Mouse (Mus musculus) megakaryocyte, embryonic 14.5 days (primary cell): ENCODE measurements around the gene Fgf11. TPM values are rescaled to one million over a fixed set of nuclear protein-coding genes. Genes with fewer than 3 reads are reported as not detected.

ENCODE experiments used
- H3K27me3 ChIP-seq: replicated peaks from 2 replicates; pipeline ENCODE3; 2012; ENCODE audit warnings: inconsistent platforms
- H3K36me3 ChIP-seq: replicated peaks from 2 replicates; pipeline ENCODE3; 2012; ENCODE audit warnings: low read length, inconsistent platforms, mixed read lengths
- H3K4me1 ChIP-seq: 2 replicates; pipeline ENCODE4 v1.6.1; 2012; ENCODE audit warnings: inconsistent platforms
- H3K4me3 ChIP-seq: replicated peaks from 2 replicates; pipeline ENCODE3; 2012; ENCODE audit warnings: moderate library complexity, mild to moderate bottlenecking, inconsistent platforms
- H3K9me3 ChIP-seq: 2 replicates; pipeline ENCODE4 v1.6.1; 2012; ENCODE audit warnings: inconsistent platforms
- FLI1 ChIP-seq: IDR thresholded peaks from 2 replicates; pipeline ENCODE4 v1.6.1; 2012; ENCODE audit warnings: low read length, inconsistent platforms, mixed read lengths
- GATA1 ChIP-seq: IDR thresholded peaks from 3 replicates; pipeline ENCODE4 v1.6.1; 2012; ENCODE audit warnings: mixed read lengths, low read length, inconsistent platforms, borderline replicate concordance
- polyA plus RNA-seq: library from polyadenylated mRNA; stranded (reverse); fragments of >175 nt; gene quantifications from 2 replicates; pipeline ENCODE4 v1.2.3, GENCODE M21; 2012; ENCODE audit warnings: low replicate concordance; ENCODE audit not compliant: insufficient read depth

Fgf11 gene
- polyA plus RNA-seq, 1 experiment, result 0.64 TPM

- Histone ChIP-seq H3K4me3 (peak overlapping the region; percentile 94), H3K36me3 (no peaks in the 10 kb centered on the region), H3K9me3 (no peaks in the 10 kb centered on the region), H3K27me3 (no peaks in the 10 kb centered on the region), H3K4me1 (peaks cover 48% of the 10 kb centered on the region)
- TF ChIP-seq FLI1 (no peak), GATA1 (no peak)
These were observed 42.5 kb downstream of the Fgf11 start for GRCm38 (mm10) chr11:69758971-69759721.

- TF ChIP-seq GATA1 (no peak), FLI1 (peak; percentile 20; the same call in 1 of the 2 replicates)
- peaks cover 52% of the 10 kb centered on the region for H3K4me1 ChIP-seq
- no peaks in the 10 kb centered on the region for H3K9me3 ChIP-seq
These were observed 43.1 kb downstream of the Fgf11 start, which contains the start of gene Polr2a for GRCm38 (mm10) chr11:69758478-69758970. TSS of gene Polr2a (minus strand) at chr11:69758637.

DNA sequence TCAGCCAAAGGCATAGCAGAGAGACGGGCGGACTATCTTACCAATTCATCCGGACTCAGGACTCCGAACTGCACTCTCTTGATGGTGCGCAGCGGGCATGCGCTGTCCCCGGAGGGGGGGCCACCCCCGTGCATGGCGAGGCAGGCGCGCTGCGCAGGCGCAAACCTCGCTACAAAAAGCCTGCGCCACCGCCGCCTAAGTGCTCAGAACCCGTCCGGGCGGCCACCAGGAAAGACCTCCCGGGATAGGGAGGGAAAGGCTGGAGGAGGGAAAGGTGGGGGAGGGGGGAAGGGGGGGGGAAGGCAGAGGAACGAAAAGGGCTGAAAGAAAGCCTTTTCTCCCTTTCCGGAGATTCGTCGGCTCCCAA, 43.6 kb downstream of the Fgf11 start:
- Histone ChIP-seq H3K4me3 (peak overlapping the region; percentile 94), H3K9me3 (no peaks in the 10 kb centered on the region), H3K36me3 (no peaks in the 10 kb centered on the region), H3K4me1 (peaks cover 56% of the 10 kb centered on the region), H3K27me3 (no peaks in the 10 kb centered on the region)
- TF ChIP-seq FLI1 (no peak), GATA1 (no peak)

More at GRCm38 (mm10) chr11:69758478-69758970, 43.1 kb downstream of the Fgf11 start, which contains the start of gene Polr2a:
- Histone ChIP-seq H3K4me3 (peak within 1 kb of the TSS; percentile 94), H3K36me3 (no peaks in the 10 kb centered on the region), H3K27me3 (no peaks in the 10 kb centered on the region)

DNA sequence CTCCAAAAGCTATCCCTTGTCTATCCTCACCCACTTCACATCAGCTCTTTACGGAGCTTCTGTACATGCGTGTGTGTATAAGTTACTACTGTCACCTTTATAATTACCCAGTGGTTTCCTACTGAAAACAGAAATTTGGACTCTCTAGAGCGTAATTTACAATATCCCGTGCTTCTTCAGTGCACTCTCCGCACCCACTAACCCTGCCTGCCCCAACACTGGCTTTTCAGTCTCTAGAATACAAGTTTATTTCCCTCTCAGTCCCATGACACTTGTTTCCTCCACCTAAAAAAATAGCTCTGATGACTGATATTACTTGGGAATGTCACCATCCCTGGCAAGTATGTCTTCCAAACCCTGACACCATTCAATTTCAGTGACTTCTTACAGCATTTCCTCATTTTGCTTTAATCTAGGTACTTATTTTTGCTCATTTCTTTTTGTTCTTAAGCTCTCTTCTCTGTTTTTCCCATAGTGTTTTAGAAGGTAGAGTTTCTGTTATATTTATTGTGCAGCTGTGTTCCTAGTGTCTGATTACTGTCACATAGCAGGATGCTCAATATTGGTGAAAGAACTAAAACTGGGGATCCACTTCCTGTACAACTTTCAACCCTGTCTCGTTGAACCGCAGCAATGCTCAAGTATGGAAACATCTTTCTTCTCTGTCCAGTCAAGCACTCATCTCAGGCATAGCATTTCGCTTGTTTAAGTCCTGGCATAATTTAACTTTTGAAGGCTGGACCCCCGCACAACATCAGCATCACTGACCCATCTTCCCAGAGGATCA, 44.2 kb downstream of the Fgf11 start:
- Histone ChIP-seq H3K27me3 (no peaks in the 10 kb centered on the region), H3K9me3 (no peaks in the 10 kb centered on the region), H3K4me3 (peak overlapping the region; percentile 94), H3K4me1 (peaks cover 62% of the 10 kb centered on the region), H3K36me3 (no peaks in the 10 kb centered on the region)
- no peak for TF ChIP-seq GATA1
- TF ChIP-seq FLI1, result no peak

DNA sequence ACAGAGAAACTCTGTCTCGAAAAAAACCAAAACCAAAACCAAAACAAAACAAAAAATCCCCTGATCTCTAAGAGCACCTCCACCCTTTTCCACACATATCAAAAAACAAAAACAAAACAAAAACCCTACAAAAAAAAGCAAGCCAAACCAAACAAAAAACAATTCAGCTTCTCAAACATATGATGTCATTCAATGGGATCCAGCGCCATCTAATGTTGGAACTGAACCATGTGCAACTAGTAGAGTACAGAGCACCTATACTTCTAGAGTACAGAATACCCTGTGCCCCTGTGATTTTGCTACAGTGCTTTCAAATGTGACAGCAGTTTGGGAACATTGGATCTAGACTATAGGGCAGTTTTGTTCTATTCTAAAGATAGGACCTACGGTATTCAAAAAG, 47.0 kb downstream of the Fgf11 start:
- TF ChIP-seq FLI1 (no peak), GATA1 (no peak)
- H3K27me3 ChIP-seq, result no peaks in the 10 kb centered on the region
- H3K36me3 ChIP-seq, result peaks cover 4% of the 10 kb centered on the region
- H3K9me3 ChIP-seq, result no peaks in the 10 kb centered on the region
- peaks cover 63% of the 10 kb centered on the region for H3K4me1 ChIP-seq
- no peak overlapping the region for H3K4me3 ChIP-seq

GRCm38 (mm10) chr11:69754233-69754632, 47.4 kb downstream of the Fgf11 start:
- H3K27me3 ChIP-seq, result no peaks in the 10 kb centered on the region
- H3K4me3 ChIP-seq, result no peak overlapping the region
- H3K9me3 ChIP-seq, result no peaks in the 10 kb centered on the region
- TF ChIP-seq FLI1, result no peak
- no peak for TF ChIP-seq GATA1
- H3K36me3 ChIP-seq, result peaks cover 8% of the 10 kb centered on the region
- peaks cover 59% of the 10 kb centered on the region for H3K4me1 ChIP-seq

DNA sequence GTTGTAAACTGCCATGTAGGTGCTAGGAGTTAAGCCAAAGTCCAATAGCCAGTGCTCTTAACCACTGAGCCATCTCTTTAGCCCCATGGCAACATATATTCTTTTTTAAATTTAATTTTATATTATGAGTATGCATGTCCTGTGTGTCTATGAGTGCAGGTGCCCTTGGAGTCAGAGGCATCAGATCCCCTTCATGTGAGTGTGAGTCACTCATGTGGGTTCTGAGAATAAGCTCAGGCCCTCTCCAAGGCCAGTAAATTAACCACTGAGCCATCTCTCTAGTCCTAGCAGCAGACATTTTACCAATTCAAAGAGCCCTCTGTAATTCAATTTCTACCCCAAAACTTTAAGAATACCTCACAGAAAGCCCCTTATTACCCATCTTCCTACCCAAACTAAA, 49.0 kb downstream of the Fgf11 start:
- no peak for TF ChIP-seq GATA1
- no peak for TF ChIP-seq FLI1
- peaks cover 59% of the 10 kb centered on the region for H3K4me1 ChIP-seq
- H3K9me3 ChIP-seq, result no peaks in the 10 kb centered on the region
- H3K27me3 ChIP-seq, result no peaks in the 10 kb centered on the region
- H3K36me3 ChIP-seq, result peaks cover 17% of the 10 kb centered on the region
- no peak overlapping the region for H3K4me3 ChIP-seq

DNA sequence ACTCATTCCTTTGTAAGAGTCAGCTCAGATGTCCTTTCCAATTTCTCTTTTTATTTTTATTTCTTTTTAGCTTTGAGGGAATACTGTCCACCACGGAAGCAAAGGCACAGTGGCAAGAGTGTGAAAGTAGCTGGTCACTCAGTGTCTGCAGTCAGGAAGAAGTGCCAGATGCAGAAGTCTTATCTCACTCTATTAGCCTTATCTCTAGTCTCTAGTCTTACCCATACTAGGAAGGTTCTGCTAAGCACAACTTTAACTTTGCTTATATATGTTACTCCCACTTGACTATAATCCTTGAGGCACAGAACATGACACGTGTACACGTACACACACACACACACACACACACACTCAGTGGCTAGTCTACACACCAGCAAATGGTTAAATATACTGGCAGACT, 50.0 kb downstream of the Fgf11 start:
- Histone ChIP-seq H3K27me3 (no peaks in the 10 kb centered on the region), H3K9me3 (no peaks in the 10 kb centered on the region), H3K4me3 (peak overlapping the region; percentile 75), H3K36me3 (peaks cover 26% of the 10 kb centered on the region), H3K4me1 (peaks cover 52% of the 10 kb centered on the region)
- TF ChIP-seq FLI1 (no peak), GATA1 (no peak)

Other genes with a start within 250 kb of the Fgf11 start
- 0.51 and 2.1 TPM in 2 replicates for gene Efnb3, start 241.7 kb downstream of the Fgf11 start, polyA plus RNA-seq
- 19.7 and 50.2 TPM in 2 replicates for gene Wrap53, start 221.6 kb downstream of the Fgf11 start, polyA plus RNA-seq
- gene Trp53, start 221.5 kb downstream of the Fgf11 start, polyA plus RNA-seq, result 53.2 and 68.6 TPM in 2 replicates
- 2.8 and 4.2 TPM in 2 replicates for gene Atp1b2, start 195.9 kb downstream of the Fgf11 start, polyA plus RNA-seq
- not detected in 2 replicates for gene Shbg, start 184.0 kb downstream of the Fgf11 start, polyA plus RNA-seq
- not detected in 2 replicates for gene Sat2, start 179.8 kb downstream of the Fgf11 start, polyA plus RNA-seq
- gene Fxr2, start 168.9 kb downstream of the Fgf11 start, polyA plus RNA-seq, result 65.7 and 84.9 TPM in 2 replicates
- gene Sox15, start 146.5 kb downstream of the Fgf11 start, polyA plus RNA-seq, result not detected in 2 replicates
- 16.2 and 31.6 TPM in 2 replicates for gene Mpdu1, start 139.2 kb downstream of the Fgf11 start, polyA plus RNA-seq
- gene Cd68, start 135.7 kb downstream of the Fgf11 start, polyA plus RNA-seq, result 8.7 and 128 TPM in 2 replicates
- 144 and 601 TPM in 2 replicates for gene Eif4a1, start 129.4 kb downstream of the Fgf11 start, polyA plus RNA-seq
- gene Senp3, start 119.8 kb downstream of the Fgf11 start, polyA plus RNA-seq, result 54.1 and 94.8 TPM in 2 replicates
- gene Tnfsf13, start 116.1 kb downstream of the Fgf11 start, polyA plus RNA-seq, result 0.56 TPM in 1 of 2 replicates, not detected in the other
- 5.3 and 13.1 TPM in 2 replicates for gene Tnfsf12, start 106.0 kb downstream of the Fgf11 start, polyA plus RNA-seq
- gene Tnfsfm13, start 105.8 kb downstream of the Fgf11 start, polyA plus RNA-seq, result 2.0 and 2.5 TPM in 2 replicates
- 36.5 and 129 TPM in 2 replicates for gene Polr2a, start 43.2 kb downstream of the Fgf11 start, polyA plus RNA-seq
- gene Slc35g3, start 39.9 kb downstream of the Fgf11 start, polyA plus RNA-seq, result not detected in 2 replicates
- gene Zbtb4, start 35.9 kb downstream of the Fgf11 start, polyA plus RNA-seq, result 1.9 and 3.9 TPM in 2 replicates
- gene Chrnb1, start 5.9 kb downstream of the Fgf11 start, polyA plus RNA-seq, result not detected in 2 replicates
- not detected in 2 replicates for gene Tmem102, start 3.8 kb upstream of the Fgf11 start, polyA plus RNA-seq
- not detected in 2 replicates for gene Gm39566, start 13.4 kb upstream of the Fgf11 start, polyA plus RNA-seq
- not detected in 2 replicates for gene Spem2, start 16.6 kb upstream of the Fgf11 start, polyA plus RNA-seq
- gene Spem1, start 20.3 kb upstream of the Fgf11 start, polyA plus RNA-seq, result not detected in 2 replicates
- 4.9 and 17.7 TPM in 2 replicates for gene Nlgn2, start 35.9 kb upstream of the Fgf11 start, polyA plus RNA-seq
- 742 and 1,105 TPM in 2 replicates for gene Tmem256, start 36.7 kb upstream of the Fgf11 start, polyA plus RNA-seq
- gene Plscr3, start 44.5 kb upstream of the Fgf11 start, polyA plus RNA-seq, result 41.3 and 79.4 TPM in 2 replicates
- not detected in 2 replicates for gene Tnk1, start 56.9 kb upstream of the Fgf11 start, polyA plus RNA-seq
- gene Tmem95, start 76.2 kb upstream of the Fgf11 start, polyA plus RNA-seq, result not detected in 2 replicates
- 0.98 TPM in 1 of 2 replicates, not detected in the other for gene Kctd11, start 79.5 kb upstream of the Fgf11 start, polyA plus RNA-seq
- gene Acap1, start 93.7 kb upstream of the Fgf11 start, polyA plus RNA-seq, result 47.6 and 58.4 TPM in 2 replicates
- 0.25 TPM in 1 of 2 replicates, not detected in the other for gene 2810408A11Rik, start 99.1 kb upstream of the Fgf11 start, polyA plus RNA-seq
- gene Neurl4, start 99.2 kb upstream of the Fgf11 start, polyA plus RNA-seq, result 17.6 and 26.8 TPM in 2 replicates
- gene Gps2, start 112.0 kb upstream of the Fgf11 start, polyA plus RNA-seq, result 116 and 124 TPM in 2 replicates
- gene Eif5a, start 120.1 kb upstream of the Fgf11 start, polyA plus RNA-seq, result 2,079 and 2,119 TPM in 2 replicates
- gene Ybx2, start 133.9 kb upstream of the Fgf11 start, polyA plus RNA-seq, result 0.75 TPM in 1 of 2 replicates, not detected in the other
- not detected in 2 replicates for gene Slc2a4, start 146.3 kb upstream of the Fgf11 start, polyA plus RNA-seq
- gene Cldn7, start 162.9 kb upstream of the Fgf11 start, polyA plus RNA-seq, result not detected in 2 replicates
- gene Ctdnep1, start 179.3 kb upstream of the Fgf11 start, polyA plus RNA-seq, result 289 and 291 TPM in 2 replicates
- 11.0 TPM in 1 of 2 replicates, not detected in the other for gene Elp5, start 180.7 kb upstream of the Fgf11 start, polyA plus RNA-seq
- 495 and 977 TPM in 2 replicates for gene Gabarap, start 189.3 kb upstream of the Fgf11 start, polyA plus RNA-seq
- gene Phf23, start 193.9 kb upstream of the Fgf11 start, polyA plus RNA-seq, result 24.1 and 85.6 TPM in 2 replicates
- gene Dvl2, start 198.7 kb upstream of the Fgf11 start, polyA plus RNA-seq, result 28.6 and 64.4 TPM in 2 replicates
- 12.7 and 34.2 TPM in 2 replicates for gene Acadvl, start 213.6 kb upstream of the Fgf11 start, polyA plus RNA-seq
- 16.1 and 22.0 TPM in 2 replicates for gene Dlg4, start 215.1 kb upstream of the Fgf11 start, polyA plus RNA-seq